Mouse (Mus musculus) B cell, adult 2 months (primary cell): ENCODE data around the gene Hoxd4.
A peak's percentile ranks its signal among the peaks of the same experiment; 100 is the strongest.

Experiments used
- DNase-seq, 2 experiments: peaks; one replicate each; pipeline ENCODE4 v3.0.0; 2022

Hoxd4 gene

GRCm38 (mm10) chr2:74679596-74679971 is 32.1 kb upstream of the Hoxd4 start:
- DNase-seq, result no peak

- no peak for DNase-seq
These were observed 31.7 kb upstream of the Hoxd4 start for GRCm38 (mm10) chr2:74679980-74680379.

- DNase-seq, result no peak
These were observed 30.9 kb upstream of the Hoxd4 start for GRCm38 (mm10) chr2:74680561-74681398.

- peak; percentile 16 to 23 for DNase-seq
These were observed 29.9 kb upstream of the Hoxd4 start for GRCm38 (mm10) chr2:74681594-74682531.

GRCm38 (mm10) chr2:74682796-74683195 is 28.9 kb upstream of the Hoxd4 start:
- DNase-seq, result no peak

GRCm38 (mm10) chr2:74683471-74683951 is 28.2 kb upstream of the Hoxd4 start:
- DNase-seq, result no peak

GRCm38 (mm10) chr2:74684106-74684505 is 27.6 kb upstream of the Hoxd4 start:
- no peak for DNase-seq

GRCm38 (mm10) chr2:74685059-74685603 is 26.6 kb upstream of the Hoxd4 start:
- no peak for DNase-seq

- peak in 1 of 2 experiments; percentile 41 for DNase-seq
These were observed 25.3 kb upstream of the Hoxd4 start for GRCm38 (mm10) chr2:74686301-74686987.

- no peak for DNase-seq
These were observed 24.6 kb upstream of the Hoxd4 start for GRCm38 (mm10) chr2:74686988-74687697.

GRCm38 (mm10) chr2:74687698-74688555 is 23.8 kb upstream of the Hoxd4 start:
- DNase-seq, result no peak

- DNase-seq, result no peak
These were observed 22.7 kb upstream of the Hoxd4 start for GRCm38 (mm10) chr2:74688795-74689573.

GRCm38 (mm10) chr2:74689574-74690337 is 22.0 kb upstream of the Hoxd4 start:
- DNase-seq, result no peak

- no peak for DNase-seq
These were observed 21.4 kb upstream of the Hoxd4 start for GRCm38 (mm10) chr2:74690338-74690716.

GRCm38 (mm10) chr2:74691022-74691951 is 20.4 kb upstream of the Hoxd4 start, which contains the start of gene Hoxd10:
Gene Hoxd10, plus strand, starts transcription at chr2:74691924.
- no peak for DNase-seq

GRCm38 (mm10) chr2:74691995-74692807 is 19.5 kb upstream of the Hoxd4 start:
- no peak for DNase-seq

- DNase-seq, result no peak
These were observed 18.8 kb upstream of the Hoxd4 start for GRCm38 (mm10) chr2:74692808-74693431.
